11 mouse cellular contexts compared by ENCODE assay signal in genomic region chr3:40527976-40528950, GRCm38 (mm10). TPM values are rescaled to one million over a fixed set of nuclear protein-coding genes. Genes with fewer than 3 reads are reported as not detected.
DNase-seq lines count a peak whose midpoint lies in the region; ATAC-seq and TF ChIP-seq lines count a peak whose summit lies in the region.
"Had no signal": no experiment of that assay in that cellular context is flagged by ENCODE, and none has a peak within 500 bp of the region (broad histone marks: within the 10 kb centered on the region; RNA-seq: fewer than 3 reads in every experiment).

No protein-coding gene starts in this region.

- peak; percentile 30; the same call in 1 of the 2 replicates for ATAC-seq in hindbrain, embryonic 12.5 days (ENCODE audit: low FRiP score)
- no peak for ATAC-seq in neural tube, embryonic 12.5 days (ENCODE audit: low FRiP score, low read depth)
- peak; percentile 15 for ATAC-seq in megakaryocyte progenitor cell, adult 5-6 weeks (replicated peaks; ENCODE audit: poor library complexity)
- ATAC-seq: inflammation-experienced regulatory T-cells, adult 6 months had no signal

- H3K4me2 ChIP-seq in hindbrain, embryonic 12.5 days (replicated peaks): no peak overlapping the region
- H3K4me2 ChIP-seq in neural tube, embryonic 12.5 days (replicated peaks): peak overlapping the region; percentile 27; the same call in 1 of the 2 replicates

- no peaks in the 10 kb centered on the region for H3K9me3 ChIP-seq in hindbrain, embryonic 12.5 days (replicated peaks)
- peaks cover 7% of the 10 kb centered on the region; the same call in 1 of the 2 replicates for H3K9me3 ChIP-seq in hindbrain, embryonic 10.5 days
- 0 out of 2 replicates have a peak, but pooled peaks cover 3% of the 10 kb centered on the region for H3K9me3 ChIP-seq in neural tube, embryonic 12.5 days

- H3K27ac ChIP-seq in hindbrain, embryonic 12.5 days: no peak overlapping the region; the same call in 1 of the 2 replicates
- no peak overlapping the region for H3K27ac ChIP-seq in hindbrain, embryonic 10.5 days
- no peak overlapping the region for H3K27ac ChIP-seq in neural tube, embryonic 12.5 days
- H3K27ac ChIP-seq: macrophage had no signal

- no peak for DNase-seq in hindbrain, embryonic 10.5 days (ENCODE audit: low spot score)
- DNase-seq in neural tube, embryonic 10.5 days (ENCODE audit: extremely low spot score, low spot score): no peak
- peak; percentile 73 for DNase-seq in brain, embryonic 14.5 days (ENCODE audit: low read depth)
- no peak for DNase-seq in layer of hippocampus, adult 8-10 months (ENCODE audit: low spot score in 2 of 2)
- no peak for DNase-seq in thymus, postnatal 0 days (ENCODE audit: low spot score)
- DNase-seq: gastrocnemius, postnatal 14 days had no signal

- H3K4me3 ChIP-seq in hindbrain, embryonic 12.5 days: no peak overlapping the region
- no peak overlapping the region for H3K4me3 ChIP-seq in hindbrain, embryonic 10.5 days
- no peak overlapping the region for H3K4me3 ChIP-seq in neural tube, embryonic 12.5 days

- H3K4me1 ChIP-seq in hindbrain, embryonic 12.5 days: peaks cover 41% of the 10 kb centered on the region
- peaks cover 36% of the 10 kb centered on the region for H3K4me1 ChIP-seq in hindbrain, embryonic 10.5 days (replicated peaks)
- peaks cover 19% of the 10 kb centered on the region for H3K4me1 ChIP-seq in neural tube, embryonic 12.5 days

- no peaks in the 10 kb centered on the region for H3K36me3 ChIP-seq in hindbrain, embryonic 12.5 days
- H3K36me3 ChIP-seq in hindbrain, embryonic 10.5 days: no peaks in the 10 kb centered on the region
- H3K36me3 ChIP-seq in neural tube, embryonic 12.5 days: no peaks in the 10 kb centered on the region

- peaks cover 32% of the 10 kb centered on the region for H3K27me3 ChIP-seq in hindbrain, embryonic 12.5 days
- H3K27me3 ChIP-seq in hindbrain, embryonic 10.5 days (ENCODE audit: insufficient read depth, poor library complexity, severe bottlenecking): peaks cover 58% of the 10 kb centered on the region
- H3K27me3 ChIP-seq in neural tube, embryonic 12.5 days (replicated peaks): peaks cover 15% of the 10 kb centered on the region

- TF ChIP-seq POLR2A in brain, embryonic 14.5 days (IDR thresholded peaks at IDR 0.05; ENCODE audit: borderline replicate concordance, extremely low read depth, insufficient read depth, insufficient read length, poor library complexity, severe bottlenecking): no peak

- no peak for TF ChIP-seq CTCF in brain, embryonic 14.5 days (IDR thresholded peaks at IDR 0.05; ENCODE audit: borderline replicate concordance, extremely low read depth, insufficient read depth, insufficient read length)

- no peak overlapping the region for H3K9ac ChIP-seq in hindbrain, embryonic 12.5 days
- H3K9ac ChIP-seq in neural tube, embryonic 12.5 days: no peak overlapping the region

- WGBS in hindbrain, embryonic 12.5 days: 26% methylated on average over 9 of the region's 9 CpGs
- WGBS in hindbrain, embryonic 10.5 days: 31% methylated on average over 9 of the region's 9 CpGs
- WGBS in neural tube, embryonic 12.5 days: 36% methylated on average over 9 of the region's 9 CpGs

RNA-seq across cellular contexts. Expression of gene Intu, which starts 2.8 kb away (rescaled TPM):
- polyA plus RNA-seq in hindbrain, embryonic 12.5 days (2016; fragmentation: Nextera tagmentation; extraction: Ambion mirVana): 6.6 and 6.8 TPM in 2 replicates
- 5.3 and 6.7 TPM in 2 replicates for polyA plus RNA-seq in hindbrain, embryonic 10.5 days (2016; fragmentation: Nextera tagmentation; extraction: Ambion mirVana)
- 4.2 and 5.1 TPM in 2 replicates for polyA plus RNA-seq in neural tube, embryonic 12.5 days (2016; fragmentation: Nextera tagmentation; extraction: Ambion mirVana)
- 8.2 and 9.1 TPM in 2 replicates for polyA plus RNA-seq in brain, embryonic 14.5 days (2012; rRNA removed)
- total RNA-seq in megakaryocyte progenitor cell, adult 5-6 weeks (2015): 2.9 and 3.7 TPM in 2 replicates
- total RNA-seq in megakaryocyte progenitor cell, adult 5-6 weeks (2017): 2.5 and 3.0 TPM in 2 replicates
- total RNA-seq in layer of hippocampus, adult 8-10 months (2022): 1 to 10 TPM; 6.4 to 9.2 (median 7.8) TPM
- polyA plus RNA-seq in thymus, postnatal 0 days (2015; fragmentation: Nextera tagmentation; extraction: Ambion mirVana): 1.2 and 1.5 TPM in 2 replicates
